Comparison of ENCODE assay signal across 9 mouse cellular contexts in the genomic region with DNA sequence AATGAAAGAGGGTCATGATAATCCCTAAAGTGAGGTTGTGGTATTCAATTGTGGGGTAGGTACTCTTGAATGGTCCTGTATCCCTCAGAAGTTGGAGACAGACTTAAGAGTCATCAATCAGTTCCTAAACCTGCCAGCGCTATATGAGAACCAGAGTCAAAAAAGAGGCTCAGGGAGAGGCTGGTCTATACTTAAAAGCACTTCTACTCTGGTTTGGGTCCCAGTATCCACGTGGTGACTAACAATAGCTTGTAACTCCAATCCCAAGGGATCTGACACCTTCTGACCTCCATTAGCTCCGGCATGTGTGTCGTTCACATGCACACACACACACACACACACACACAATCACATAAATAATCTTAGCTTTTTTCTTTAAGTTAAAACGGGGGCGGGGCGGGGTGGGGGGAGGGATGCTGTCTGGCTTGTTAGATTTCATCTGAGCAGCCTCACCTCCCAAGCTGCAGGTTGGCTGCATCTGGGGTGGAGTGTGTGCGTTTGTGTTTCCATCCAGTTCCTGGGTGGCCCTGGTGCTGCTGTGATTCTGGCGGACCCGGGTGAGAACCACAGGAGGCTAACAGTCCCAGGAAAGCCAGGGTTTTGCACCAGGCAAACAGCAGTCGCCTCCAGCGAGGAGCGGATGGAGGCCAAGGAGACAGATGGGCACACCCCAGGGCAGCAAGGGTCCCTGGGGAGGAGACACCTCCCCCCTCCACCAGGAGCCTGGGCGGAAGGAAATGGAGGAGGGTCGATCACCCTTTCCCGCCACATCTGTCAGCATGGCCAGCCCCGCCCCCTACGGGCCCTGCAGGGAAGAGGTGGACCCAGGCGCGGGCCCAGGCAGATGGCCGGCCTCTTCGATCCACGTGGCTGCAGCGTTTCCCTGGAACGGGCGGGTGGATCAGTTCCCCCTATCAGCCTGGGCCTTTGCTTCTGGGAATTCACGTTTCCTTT. TPM values are rescaled to one million over a fixed set of nuclear protein-coding genes. Genes with fewer than 3 reads are reported as not detected.
A peak's percentile ranks its signal among the peaks of the same experiment; 100 is the strongest.
DNase-seq lines count a peak whose midpoint lies in the region; ATAC-seq and TF ChIP-seq lines count a peak whose summit lies in the region.
"Had no signal": no experiment of that assay in that cellular context is flagged by ENCODE, and none has a peak within 500 bp of the region (broad histone marks: within the 10 kb centered on the region; RNA-seq: fewer than 3 reads in every experiment).

No protein-coding gene starts in this region.

- peak overlapping the region; percentile 65 for H3K4me2 ChIP-seq in intestine, embryonic 16.5 days (ENCODE audit: low read depth, low read length)
- peak overlapping the region; percentile 89 for H3K4me2 ChIP-seq in liver, embryonic 13.5 days

- peak; percentile 26 to 33 for DNase-seq in left cerebral cortex, adult 2 months (ENCODE audit: extremely low spot score in 1 of 2, low spot score in 2 of 2)
- DNase-seq in left cerebral cortex, adult 8-10 months (ENCODE audit: low spot score in 2 of 2): no peak
- peak; percentile 95 for DNase-seq in embryo, embryonic 10 days (ENCODE audit: low spot score)
- peak; percentile 82 for DNase-seq in liver, embryonic 13.5 days
- DNase-seq in natural killer cell, adult 2 months (ENCODE audit: low spot score in 2 of 2): peak; percentile 57 to 60

- H3K27me3 ChIP-seq in intestine, embryonic 16.5 days (replicated peaks; ENCODE audit: control insufficient read depth, insufficient read depth, low read length): no peaks in the 10 kb centered on the region
- no peaks in the 10 kb centered on the region for H3K27me3 ChIP-seq in liver, embryonic 13.5 days
- no peaks in the 10 kb centered on the region for H3K27me3 ChIP-seq in testis, adult 2 months (ENCODE audit: control insufficient read depth, insufficient read depth, low read length)
- H3K27me3 ChIP-seq: Patski had no signal

- ATAC-seq in granulocyte monocyte progenitor cell, adult 5-6 weeks (replicated peaks; ENCODE audit: poor library complexity, severe bottlenecking): peak; percentile 40
- peak; percentile 67 for ATAC-seq in intestine, embryonic 16.5 days
- peak; percentile 69 for ATAC-seq in liver, embryonic 13.5 days (ENCODE audit: low read depth)

- peaks cover 31% of the 10 kb centered on the region for H3K4me1 ChIP-seq in intestine, embryonic 16.5 days (ENCODE audit: control insufficient read depth, insufficient read depth, low read length)
- peaks cover 78% of the 10 kb centered on the region for H3K4me1 ChIP-seq in liver, embryonic 13.5 days (replicated peaks)
- peaks cover 12% of the 10 kb centered on the region for H3K4me1 ChIP-seq in testis, adult 2 months (ENCODE audit: control insufficient read depth, insufficient read depth, low read length)

- no peak for TF ChIP-seq POLR2A in testis, adult 2 months (IDR thresholded peaks at IDR 0.05; ENCODE audit: control insufficient read depth, low read depth, low read length)

- no peaks in the 10 kb centered on the region for H3K36me3 ChIP-seq in intestine, embryonic 16.5 days (ENCODE audit: control insufficient read depth, insufficient read depth, low read length)
- H3K36me3 ChIP-seq in liver, embryonic 13.5 days: no peaks in the 10 kb centered on the region
- H3K36me3 ChIP-seq in testis, adult 2 months (ENCODE audit: control insufficient read depth, insufficient read depth, low read length): no peaks in the 10 kb centered on the region

- intact Hi-C loops in left cerebral cortex, adult 2 months (cut with DNase I): loop anchor here (1.0 kb wide), 2 partner anchors 95 to 117 kb away; no protein-coding TSS in a partner anchor

- no peak overlapping the region for H3K27ac ChIP-seq in left cerebral cortex, adult 2 months
- peak overlapping the region; percentile 86 for H3K27ac ChIP-seq in intestine, embryonic 16.5 days (ENCODE audit: low read length)
- H3K27ac ChIP-seq in liver, embryonic 13.5 days: peak overlapping the region; percentile 93
- H3K27ac ChIP-seq in testis, adult 2 months (ENCODE audit: control insufficient read depth, insufficient read depth, low read depth, low read length): no peak overlapping the region

- H3K9me3 ChIP-seq in intestine, embryonic 16.5 days (ENCODE audit: control insufficient read depth, low read length): no peaks in the 10 kb centered on the region
- H3K9me3 ChIP-seq in liver, embryonic 13.5 days (replicated peaks): no peaks in the 10 kb centered on the region

- peak overlapping the region; percentile 19; the same call in 1 of the 2 replicates for H3K4me3 ChIP-seq in left cerebral cortex, adult 2 months
- H3K4me3 ChIP-seq in intestine, embryonic 16.5 days (ENCODE audit: low read length): peak overlapping the region; percentile 37
- peak overlapping the region; percentile 55 for H3K4me3 ChIP-seq in liver, embryonic 13.5 days (replicated peaks)
- H3K4me3 ChIP-seq in testis, adult 2 months (ENCODE audit: control insufficient read depth, low read depth, low read length): peak overlapping the region; percentile 2

- WGBS in intestine, embryonic 16.5 days: 4% methylated on average over 26 of the region's 27 CpGs
- 2% methylated on average over 27 of the region's 27 CpGs for WGBS in liver, embryonic 13.5 days (ENCODE audit: insufficient replicate concordance)

- peak overlapping the region; percentile 67 for H3K9ac ChIP-seq in intestine, embryonic 16.5 days (ENCODE audit: low read depth, low read length)
- peak overlapping the region; percentile 78 for H3K9ac ChIP-seq in liver, embryonic 13.5 days

- TF ChIP-seq CTCF in left cerebral cortex, adult 2 months (IDR thresholded peaks at IDR 0.05): no peak; the same call in 1 of the 2 replicates
- TF ChIP-seq CTCF in testis, adult 2 months (IDR thresholded peaks at IDR 0.05; ENCODE audit: control insufficient read depth, insufficient read depth, insufficient replicate concordance, low read depth, low read length): no peak

RNA-seq across cellular contexts. Expression of a gene that starts 37.0 kb away (rescaled TPM):
- 1 to 10 TPM; 5.4 to 7.4 TPM for total RNA-seq in left cerebral cortex, adult 2 months (2021)
- total RNA-seq in left cerebral cortex, adult 8-10 months (2022): 1 to 10 TPM; 7.5 to 7.9 (median 7.6) TPM
- total RNA-seq in granulocyte monocyte progenitor cell, adult 5-6 weeks (2014; fragmentation: Nextera tagmentation): 42.8 and 70.9 TPM in 2 replicates
- total RNA-seq in granulocyte monocyte progenitor cell, adult 5-6 weeks (2017): 23.6 and 30.5 TPM in 2 replicates
- polyA plus RNA-seq in intestine, embryonic 16.5 days (2015; fragmentation: Nextera tagmentation; extraction: Ambion mirVana): 9.8 and 11.5 TPM in 2 replicates
- polyA plus RNA-seq in liver, embryonic 13.5 days (2015; fragmentation: Nextera tagmentation; extraction: Ambion mirVana): 4.5 and 5.0 TPM in 2 replicates
- 33.4 and 38.3 TPM in 2 replicates for polyA plus RNA-seq in testis, adult 2 months (2012; rRNA removed)

RNA-seq across cellular contexts. Expression of a gene that starts 50.0 kb away (rescaled TPM):
- total RNA-seq in left cerebral cortex, adult 2 months (2021): 100 to 1,000 TPM; 537 to 552 TPM
- 100 to 1,000 TPM; 565 to 601 (median 593) TPM for total RNA-seq in left cerebral cortex, adult 8-10 months (2022)
- total RNA-seq in granulocyte monocyte progenitor cell, adult 5-6 weeks (2014; fragmentation: Nextera tagmentation): 125 and 132 TPM in 2 replicates
- total RNA-seq in granulocyte monocyte progenitor cell, adult 5-6 weeks (2017): 69.5 and 74.3 TPM in 2 replicates
- polyA plus RNA-seq in intestine, embryonic 16.5 days (2015; fragmentation: Nextera tagmentation; extraction: Ambion mirVana): 31.7 and 146 TPM in 2 replicates
- 55.2 and 64.0 TPM in 2 replicates for polyA plus RNA-seq in liver, embryonic 13.5 days (2015; fragmentation: Nextera tagmentation; extraction: Ambion mirVana)
- 43.5 and 46.5 TPM in 2 replicates for polyA plus RNA-seq in testis, adult 2 months (2012; rRNA removed)

Comparison
In these comparisons a context has a peak if more than half of its experiments do, and no peak if none do; other contexts are left out.
1. DNase-seq: peak in left cerebral cortex, adult 2 months (2 of 2), embryo, embryonic 10 days (single experiment), liver, embryonic 13.5 days (single experiment) and natural killer cell, adult 2 months (2 of 2); none in left cerebral cortex, adult 8-10 months (0 of 2).
2. H3K27ac ChIP-seq: peak in intestine, embryonic 16.5 days (single experiment) and liver, embryonic 13.5 days (single experiment); none in left cerebral cortex, adult 2 months (single experiment) and testis, adult 2 months (single experiment).
3. H3K4me3 ChIP-seq: peak in every context shown above with its lines; median percentile 55 in liver, embryonic 13.5 days; 37 in intestine, embryonic 16.5 days; 19 in left cerebral cortex, adult 2 months; 2 in testis, adult 2 months.
4. RNA of a gene that starts 50.0 kb away (total RNA-seq): 565 to 601 TPM in left cerebral cortex, adult 8-10 months and 537 to 552 TPM in left cerebral cortex, adult 2 months; 69.5 to 132 TPM in granulocyte monocyte progenitor cell, adult 5-6 weeks; every median in the first group is over 4 times any median in the second.
5. Peak in every context shown above with its lines, with median percentiles within 50 percentile points of each other: ATAC-seq.